Mouse (Mus musculus) CH12.LX (cell line): Measurements from ENCODE around the gene Slc6a11. TPM values are rescaled to one million over a fixed set of nuclear protein-coding genes. Genes with fewer than 3 reads are reported as not detected.

Experiments used
- DNase-seq: peaks from one replicate; pipeline ENCODE4 v3.0.0-alpha.2; 2013; ENCODE audit errors: extremely low read depth
- H3K27ac ChIP-seq: 2 replicates; pipeline ENCODE4 v1.5.1; 2012; ENCODE audit warnings: low read depth, mild to moderate bottlenecking, control low read depth, moderate library complexity; ENCODE audit not compliant: insufficient read depth
- H3K27me3 ChIP-seq: replicated peaks from 2 replicates; pipeline ENCODE3; 2012; ENCODE audit warnings: inconsistent platforms
- H3K36me3 ChIP-seq, 2 experiments: replicated peaks in 1 of 2; 2 replicates each; pipeline versions ENCODE3 to v1.6.1; 2012; ENCODE audit warnings: inconsistent platforms in 1 of 2, low read length in 1 of 2, mild to moderate bottlenecking in 1 of 2, mixed read lengths in 1 of 2, moderate library complexity in 1 of 2; ENCODE audit not compliant: control insufficient read depth in 1 of 2, insufficient read depth in 1 of 2
- H3K4me1 ChIP-seq, 2 experiments: 2 replicates each; pipeline ENCODE4 v1.6.1; 2012; ENCODE audit warnings: inconsistent platforms in 1 of 2, moderate library complexity in 1 of 2; ENCODE audit not compliant: insufficient read depth in 2 of 2, control insufficient read depth in 1 of 2
- H3K4me2 ChIP-seq: 2 replicates; pipeline ENCODE4 v1.6.1; 2012; ENCODE audit warnings: low read depth, mild to moderate bottlenecking, control low read depth; ENCODE audit not compliant: poor library complexity, insufficient read depth, severe bottlenecking
- H3K4me3 ChIP-seq, 3 experiments: fragments of 150-350 bp in 1 of 3; sonication (generic) in 1 of 3; replicated peaks in 1 of 3; 2 replicates each; pipeline versions ENCODE3 to v1.5.1; 2011 to 2012; ENCODE audit warnings: low read depth in 2 of 3, low read length in 2 of 3, mild to moderate bottlenecking in 2 of 3, moderate library complexity in 2 of 3, control low read depth in 1 of 3, improper control_type of control experiment in 1 of 3, inconsistent platforms in 1 of 3, mixed read lengths in 1 of 3; ENCODE audit not compliant: poor library complexity in 1 of 3
- H3K79me2 ChIP-seq: replicated peaks from 2 replicates; pipeline ENCODE4 v1.6.1; 2012; ENCODE audit warnings: mild to moderate bottlenecking, moderate library complexity; ENCODE audit not compliant: control insufficient read depth, poor library complexity, insufficient read depth, severe bottlenecking; ENCODE audit errors: extremely low read depth
- H3K9ac ChIP-seq: 2 replicates; pipeline ENCODE4 v1.6.1; 2012; ENCODE audit warnings: low read depth, mild to moderate bottlenecking, control low read depth, moderate library complexity; ENCODE audit not compliant: insufficient read depth
- H3K9me3 ChIP-seq: replicated peaks from 2 replicates; pipeline ENCODE3; 2012; ENCODE audit warnings: low read length, inconsistent platforms, mixed read lengths
- CHD2 ChIP-seq: IDR thresholded peaks from 2 replicates; pipeline ENCODE4 v1.6.1; 2011; ENCODE audit warnings: low read length, improper control_type of control experiment
- E2F4 ChIP-seq: IDR thresholded peaks from 2 replicates; pipeline ENCODE4 v1.6.1; 2011; ENCODE audit warnings: low read depth, low read length, improper control_type of control experiment; ENCODE audit not compliant: insufficient replicate concordance
- ELF1 ChIP-seq: IDR thresholded peaks from 2 replicates; pipeline ENCODE4 v1.6.1; 2014; ENCODE audit warnings: low read depth, mild to moderate bottlenecking, inconsistent platforms, low read length, improper control_type of control experiment
- ETS1 ChIP-seq: conservative IDR thresholded peaks from 2 replicates; pipeline ENCODE4 v1.6.1; 2012; ENCODE audit warnings: low read depth, mild to moderate bottlenecking, inconsistent platforms, low read length, improper control_type of control experiment, moderate library complexity
- JUND ChIP-seq: conservative IDR thresholded peaks from 2 replicates; pipeline ENCODE4 v1.6.1; 2011; ENCODE audit warnings: low read depth, low read length, improper control_type of control experiment
- MAZ ChIP-seq: IDR thresholded peaks from 2 replicates; pipeline ENCODE4 v1.6.1; 2012; ENCODE audit warnings: low read depth, mild to moderate bottlenecking, inconsistent platforms, low read length, improper control_type of control experiment, moderate library complexity
- MEF2A ChIP-seq: IDR thresholded peaks from 2 replicates; pipeline ENCODE4 v1.6.1; 2014; ENCODE audit warnings: low read depth, mild to moderate bottlenecking, inconsistent platforms, low read length, improper control_type of control experiment, borderline replicate concordance
- NELFE ChIP-seq: IDR thresholded peaks from 2 replicates; pipeline ENCODE4 v1.6.1; 2011; ENCODE audit warnings: low read depth, low read length, improper control_type of control experiment
- POLR2AphosphoS2 ChIP-seq: IDR thresholded peaks from 2 replicates; pipeline ENCODE4 v1.6.1; 2011; ENCODE audit warnings: low read depth, low read length, improper control_type of control experiment
- SIN3A ChIP-seq: IDR thresholded peaks from 2 replicates; pipeline ENCODE4 v1.6.1; 2012; ENCODE audit warnings: low read length, improper control_type of control experiment, inconsistent platforms
- UBTF ChIP-seq: IDR thresholded peaks from 2 replicates; pipeline ENCODE4 v1.6.1; 2012; ENCODE audit warnings: low read depth, mild to moderate bottlenecking, inconsistent platforms, low read length, improper control_type of control experiment, moderate library complexity
- USF2 ChIP-seq: conservative IDR thresholded peaks from 2 replicates; pipeline ENCODE4 v1.6.1; 2011; ENCODE audit warnings: low read depth, low read length, improper control_type of control experiment
- ZC3H11A ChIP-seq: IDR thresholded peaks from 2 replicates; pipeline ENCODE4 v1.6.1; 2012; ENCODE audit warnings: low read depth, mild to moderate bottlenecking, inconsistent platforms, low read length, improper control_type of control experiment
- ZNF384 ChIP-seq: IDR thresholded peaks from 2 replicates; pipeline ENCODE4 v1.6.1; 2012; ENCODE audit warnings: low read depth, low read length, improper control_type of control experiment, inconsistent platforms
- dilution Hi-C: fragments of 300-500 bp; cut with MboI; formaldehyde crosslinking; loops from 2 replicates; pipeline ENCODE4 v1.14.3; 2020; ENCODE audit warnings: low sequenced_read_pairs; ENCODE audit not compliant: extremely low pct_unique_long_range_greater_than_20kb, extremely low pct_ligation_motif_present
- in situ Hi-C: fragments of 300-500 bp; cut with MboI; formaldehyde crosslinking; loops from 3 replicates; pipeline ENCODE4 v1.14.3; 2019; ENCODE audit warnings: low sequenced_read_pairs, low pct_ligation_motif_present, low pct_unique_long_range_greater_than_20kb, mixed read lengths
- polyA plus RNA-seq: library from polyadenylated mRNA; unstranded; fragments of >175 nt; gene quantifications from 2 replicates; pipeline ENCODE4 v1.2.1, GENCODE M21; 2012; ENCODE audit warnings: low read depth; ENCODE audit not compliant: insufficient read length
- total RNA-seq, 2 experiments: library from RNA; depleted of rRNA; stranded (reverse); fragments of 300-350 nt in 1 of 2; fragments of >200 nt in 1 of 2; gene quantifications; 2 replicates each; pipeline ENCODE4 v1.2.3; 2012 to 2014

Slc6a11 gene
- total and polyA plus RNA-seq, 3 experiments, result not detected

DNA sequence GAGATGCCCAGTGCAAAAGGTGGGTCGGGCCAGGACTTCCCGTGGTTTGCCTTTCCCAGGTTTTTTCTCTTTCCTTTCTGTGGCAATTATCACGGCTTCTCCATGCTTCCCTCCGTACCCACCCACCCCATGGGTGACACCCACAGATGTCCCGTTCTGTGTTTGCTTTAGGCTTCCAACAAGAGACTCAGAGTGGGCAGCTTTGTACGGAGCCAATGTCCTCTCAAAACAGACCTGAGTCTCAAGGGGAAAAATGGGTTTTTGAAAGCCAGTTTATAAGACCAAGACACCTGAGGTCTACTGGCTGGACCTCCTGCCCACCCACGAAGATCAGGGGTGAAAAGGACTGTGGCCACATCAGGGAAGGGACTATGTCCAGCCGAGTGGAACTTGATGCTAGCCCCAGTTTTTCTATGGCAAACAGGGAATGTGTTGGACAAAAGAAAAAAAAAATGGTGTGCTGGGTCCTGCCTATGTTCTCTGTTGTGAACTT is 152.3 kb downstream of the Slc6a11 start:
- no peak overlapping the region for H3K9ac ChIP-seq
- H3K27ac ChIP-seq, result no peak overlapping the region
- no peaks in the 10 kb centered on the region for H3K4me1 ChIP-seq
- no peaks in the 10 kb centered on the region for H3K36me3 ChIP-seq
- no peak for DNase-seq
- H3K4me2 ChIP-seq, result no peak overlapping the region
- no peaks in the 10 kb centered on the region for H3K79me2 ChIP-seq
- H3K9me3 ChIP-seq, result no peaks in the 10 kb centered on the region
- no peak overlapping the region for H3K4me3 ChIP-seq
- H3K27me3 ChIP-seq, result peaks cover 95% of the 10 kb centered on the region
- no peak for TF ChIP-seq ZC3H11A
- TF ChIP-seq, all 38 proteins: peak for 0
- in situ Hi-C loops, result no loop called here
- dilution Hi-C loops, result no loop called here

DNA sequence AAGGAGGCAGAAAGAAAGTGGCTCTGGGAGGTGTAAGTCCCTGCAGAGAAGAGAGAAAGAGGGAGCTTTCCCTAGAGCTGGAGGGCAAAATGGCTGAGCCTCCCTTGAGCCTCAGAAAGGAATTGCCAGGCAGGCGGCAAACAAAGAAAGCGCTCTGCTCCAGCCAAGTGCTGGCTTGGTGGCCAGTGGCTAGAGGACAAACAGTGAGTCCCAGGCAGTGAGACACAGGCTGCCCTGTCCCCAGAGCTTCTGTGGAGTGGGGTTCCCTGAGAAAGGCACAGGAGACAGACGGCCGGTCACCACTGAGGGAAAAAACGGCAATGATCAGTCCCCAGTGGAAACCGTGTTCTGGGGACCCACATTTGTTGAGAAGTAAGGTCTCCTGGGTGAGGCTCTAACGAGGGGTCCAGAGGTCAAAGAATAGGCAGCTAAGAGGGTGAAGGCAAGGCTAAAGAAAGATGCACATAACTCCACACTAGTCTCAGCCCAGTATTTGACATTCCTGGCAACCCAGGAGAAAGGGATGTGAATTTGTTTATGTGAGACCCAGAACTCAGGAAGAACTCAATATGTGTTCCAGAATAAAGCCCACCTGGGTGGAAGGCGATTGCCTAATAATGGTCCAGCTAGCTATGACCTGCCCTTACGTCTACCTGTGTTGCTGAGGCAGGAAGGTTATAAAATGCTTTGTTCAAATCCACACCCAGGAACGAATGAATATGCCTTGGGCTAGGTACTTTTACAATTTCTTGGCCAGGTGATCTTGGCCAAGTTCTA is 153.1 kb downstream of the Slc6a11 start:
- no peak overlapping the region for H3K27ac ChIP-seq
- no peaks in the 10 kb centered on the region for H3K36me3 ChIP-seq
- no peak for TF ChIP-seq MEF2A
- TF ChIP-seq JUND, result no peak
- no peak for TF ChIP-seq ELF1
- no peak for TF ChIP-seq ZNF384
- TF ChIP-seq E2F4, result no peak
- no peak for TF ChIP-seq NELFE
- TF ChIP-seq POLR2AphosphoS2, result no peak
- TF ChIP-seq CHD2, result no peak
- TF ChIP-seq UBTF, result no peak
- TF ChIP-seq ETS1, result no peak
- TF ChIP-seq USF2, result no peak
- TF ChIP-seq SIN3A, result no peak
- TF ChIP-seq MAZ, result no peak
- TF ChIP-seq ZC3H11A, result no peak
- H3K9ac ChIP-seq, result no peak overlapping the region
- dilution Hi-C loops, result no loop called here
- in situ Hi-C loops, result no loop called here
- no peak for DNase-seq
- no peaks in the 10 kb centered on the region for H3K4me1 ChIP-seq
- peaks cover 93% of the 10 kb centered on the region for H3K27me3 ChIP-seq
- no peak overlapping the region for H3K4me3 ChIP-seq
- no peak overlapping the region for H3K4me2 ChIP-seq
- H3K9me3 ChIP-seq, result no peaks in the 10 kb centered on the region
- H3K79me2 ChIP-seq, result no peaks in the 10 kb centered on the region
